Mouse (Mus musculus) hindbrain, embryonic 10.5 days (tissue): ENCODE results near the gene Pdzd7. TPM values are rescaled to one million over a fixed set of nuclear protein-coding genes. Genes with fewer than 3 reads are reported as not detected.

Source experiments
- DNase-seq: peaks from one replicate; pipeline ENCODE4 v3.0.0-alpha.2; 2017; ENCODE audit warnings: low spot score
- H3K27ac ChIP-seq: fragments of 300-500 bp; sonication (generic); 2 replicates; pipeline ENCODE4 v1.5.1; 2016; ENCODE audit warnings: mild to moderate bottlenecking, moderate library complexity
- H3K27me3 ChIP-seq: fragments of 300-500 bp; sonication (generic); 2 replicates; pipeline ENCODE4 v1.6.1; 2016; ENCODE audit warnings: mild to moderate bottlenecking; ENCODE audit not compliant: poor library complexity, insufficient read depth, severe bottlenecking
- H3K36me3 ChIP-seq: fragments of 300-500 bp; sonication (generic); 2 replicates; pipeline ENCODE4 v1.6.1; 2016; ENCODE audit warnings: mild to moderate bottlenecking, moderate library complexity
- H3K4me1 ChIP-seq: fragments of 300-500 bp; sonication (generic); replicated peaks from 2 replicates; pipeline ENCODE4 v1.6.1; 2016; ENCODE audit warnings: mild to moderate bottlenecking
- H3K4me3 ChIP-seq: fragments of 300-500 bp; sonication (generic); 2 replicates; pipeline ENCODE4 v1.5.1; 2016; ENCODE audit warnings: mild to moderate bottlenecking, moderate library complexity
- H3K9me3 ChIP-seq: fragments of 300-500 bp; sonication (generic); 2 replicates; pipeline ENCODE4 v1.6.1; 2016; ENCODE audit warnings: mild to moderate bottlenecking, moderate library complexity
- WGBS: fragments of 180-500 bp; shearing (Covaris S2); methylation state at CpG from one replicate; pipeline ENCODE4 v1.1.7; 2016; 5-methylcytosine and 5-hydroxymethylcytosine counted together
- polyA plus RNA-seq: library from polyadenylated mRNA; unstranded; fragments of >200 nt; fragmentation: Nextera tagmentation; extraction: Ambion mirVana; gene quantifications from 2 replicates; pipeline ENCODE4 v1.2.1, GENCODE M21; 2016

The Pdzd7 gene
- polyA plus RNA-seq, 1 experiment from 2014 or later: 0.26 TPM

- DNase-seq: no peak
- H3K4me3 ChIP-seq: 0 out of 2 replicates have a peak overlapping the region, but pooled peaks have one; percentile 80
- H3K4me1 ChIP-seq: peaks cover 49% of the 10 kb centered on the region
- no peaks in the 10 kb centered on the region for H3K9me3 ChIP-seq
- peaks cover 3% of the 10 kb centered on the region; the same call in 1 of the 2 replicates for H3K36me3 ChIP-seq
- H3K27me3 ChIP-seq: peaks cover 32% of the 10 kb centered on the region
- H3K27ac ChIP-seq: no peak overlapping the region
- WGBS: 71% methylated on average over 8 of the region's 8 CpGs
These were observed 54.5 kb downstream of the Pdzd7 start for GRCm38 (mm10) chr19:44991031-44991430.

GRCm38 (mm10) chr19:44989567-44990495, 55.7 kb downstream of the Pdzd7 start:
- Histone ChIP-seq H3K9me3 (no peaks in the 10 kb centered on the region), H3K27me3 (peaks cover 32% of the 10 kb centered on the region), H3K4me3 (peak overlapping the region; percentile 80), H3K4me1 (peaks cover 49% of the 10 kb centered on the region), H3K27ac (peak overlapping the region; percentile 88), H3K36me3 (peaks cover 3% of the 10 kb centered on the region; the same call in 1 of the 2 replicates)
- WGBS: 7% methylated on average over 22 of the region's 22 CpGs
- DNase-seq: peak; percentile 12

- peaks cover 3% of the 10 kb centered on the region; the same call in 1 of the 2 replicates for H3K36me3 ChIP-seq
- H3K27me3 ChIP-seq: peaks cover 32% of the 10 kb centered on the region
- under 1% methylated on average over 53 of the region's 58 CpGs for WGBS
- peaks cover 49% of the 10 kb centered on the region for H3K4me1 ChIP-seq
- DNase-seq: peak; percentile 63
- no peaks in the 10 kb centered on the region for H3K9me3 ChIP-seq
- peak within 1 kb of the TSS; percentile 80 for H3K4me3 ChIP-seq
- H3K27ac ChIP-seq: peak within 1 kb of the TSS; percentile 88
These were observed 56.5 kb downstream of the Pdzd7 start, which contains the start of gene Sema4g for GRCm38 (mm10) chr19:44988831-44989566. TSS of gene Sema4g (plus strand) at chr19:44989101.

GRCm38 (mm10) chr19:44988321-44988720, 57.2 kb downstream of the Pdzd7 start:
- peaks cover 49% of the 10 kb centered on the region for H3K4me1 ChIP-seq
- peaks cover 32% of the 10 kb centered on the region for H3K27me3 ChIP-seq
- H3K9me3 ChIP-seq: no peaks in the 10 kb centered on the region
- no peak for DNase-seq
- 26% methylated on average over 9 of the region's 9 CpGs for WGBS
- H3K27ac ChIP-seq: peak overlapping the region; percentile 88
- peak overlapping the region; percentile 80 for H3K4me3 ChIP-seq
- H3K36me3 ChIP-seq: peaks cover 6% of the 10 kb centered on the region; the same call in 1 of the 2 replicates

GRCm38 (mm10) chr19:44987851-44988250, 57.7 kb downstream of the Pdzd7 start:
- no peak for DNase-seq
- no peak overlapping the region for H3K4me3 ChIP-seq
- peaks cover 32% of the 10 kb centered on the region for H3K27me3 ChIP-seq
- no peaks in the 10 kb centered on the region for H3K9me3 ChIP-seq
- no peak overlapping the region for H3K27ac ChIP-seq
- H3K36me3 ChIP-seq: peaks cover 6% of the 10 kb centered on the region; the same call in 1 of the 2 replicates
- 65% methylated on average over 6 of the region's 6 CpGs for WGBS
- peaks cover 49% of the 10 kb centered on the region for H3K4me1 ChIP-seq

- Histone ChIP-seq H3K9me3 (no peaks in the 10 kb centered on the region), H3K4me1 (peaks cover 41% of the 10 kb centered on the region), H3K36me3 (peaks cover 14% of the 10 kb centered on the region), H3K4me3 (no peak overlapping the region), H3K27me3 (peaks cover 32% of the 10 kb centered on the region), H3K27ac (no peak overlapping the region)
- DNase-seq: no peak
- WGBS: 74% methylated on average over 6 of the region's 6 CpGs
These were observed 58.5 kb downstream of the Pdzd7 start for GRCm38 (mm10) chr19:44987004-44987403.

- H3K27ac ChIP-seq: no peak overlapping the region
- WGBS: 67% methylated on average over 5 of the region's 5 CpGs
- H3K4me1 ChIP-seq: peaks cover 25% of the 10 kb centered on the region
- H3K36me3 ChIP-seq: peaks cover 31% of the 10 kb centered on the region
- H3K4me3 ChIP-seq: no peak overlapping the region
- no peaks in the 10 kb centered on the region for H3K9me3 ChIP-seq
- peaks cover 22% of the 10 kb centered on the region for H3K27me3 ChIP-seq
- DNase-seq: no peak
These were observed 60.1 kb downstream of the Pdzd7 start for GRCm38 (mm10) chr19:44985159-44985988.

GRCm38 (mm10) chr19:44984420-44984819, 61.1 kb downstream of the Pdzd7 start:
- peaks cover 40% of the 10 kb centered on the region for H3K36me3 ChIP-seq
- peaks cover 15% of the 10 kb centered on the region for H3K4me1 ChIP-seq
- no peak overlapping the region for H3K4me3 ChIP-seq
- H3K27ac ChIP-seq: no peak overlapping the region
- H3K27me3 ChIP-seq: peaks cover 12% of the 10 kb centered on the region; the same call in 1 of the 2 replicates
- no peak for DNase-seq
- 96% methylated on average over 4 of the region's 4 CpGs for WGBS
- H3K9me3 ChIP-seq: no peaks in the 10 kb centered on the region

GRCm38 (mm10) chr19:44983366-44983765, 62.2 kb downstream of the Pdzd7 start:
- 92% methylated on average over 6 of the region's 6 CpGs for WGBS
- H3K4me1 ChIP-seq: peaks cover 5% of the 10 kb centered on the region
- no peak overlapping the region for H3K27ac ChIP-seq
- peaks cover 11% of the 10 kb centered on the region; the same call in 1 of the 2 replicates for H3K27me3 ChIP-seq
- H3K36me3 ChIP-seq: peaks cover 51% of the 10 kb centered on the region
- no peaks in the 10 kb centered on the region for H3K9me3 ChIP-seq
- no peak overlapping the region for H3K4me3 ChIP-seq
- DNase-seq: no peak

- no peak overlapping the region for H3K27ac ChIP-seq
- H3K4me3 ChIP-seq: no peak overlapping the region
- peaks cover 9% of the 10 kb centered on the region; the same call in 1 of the 2 replicates for H3K27me3 ChIP-seq
- H3K4me1 ChIP-seq: no peaks in the 10 kb centered on the region
- no peak for DNase-seq
- H3K9me3 ChIP-seq: no peaks in the 10 kb centered on the region
- H3K36me3 ChIP-seq: peaks cover 58% of the 10 kb centered on the region
- WGBS: 88% methylated on average over 7 of the region's 7 CpGs
These were observed 62.9 kb downstream of the Pdzd7 start for GRCm38 (mm10) chr19:44982477-44983115.

GRCm38 (mm10) chr19:44980787-44981186, 64.7 kb downstream of the Pdzd7 start:
- H3K27ac ChIP-seq: no peak overlapping the region
- no peaks in the 10 kb centered on the region for H3K4me1 ChIP-seq
- no peaks in the 10 kb centered on the region for H3K9me3 ChIP-seq
- WGBS: 92% methylated on average over 2 of the region's 2 CpGs
- no peak overlapping the region for H3K4me3 ChIP-seq
- peaks cover 76% of the 10 kb centered on the region for H3K36me3 ChIP-seq
- H3K27me3 ChIP-seq: no peaks in the 10 kb centered on the region
- DNase-seq: no peak

GRCm38 (mm10) chr19:44977148-44977547, 68.4 kb downstream of the Pdzd7 start:
- no peak overlapping the region for H3K27ac ChIP-seq
- H3K9me3 ChIP-seq: no peaks in the 10 kb centered on the region
- peaks cover 100% of the 10 kb centered on the region for H3K36me3 ChIP-seq
- no peaks in the 10 kb centered on the region for H3K4me1 ChIP-seq
- no peak for DNase-seq
- WGBS: 87% methylated on average over 6 of the region's 6 CpGs
- no peaks in the 10 kb centered on the region for H3K27me3 ChIP-seq
- no peak overlapping the region for H3K4me3 ChIP-seq
